Mouse (Mus musculus): ENCODE measurements around the gene Trmt1. TPM values are rescaled to one million over a fixed set of nuclear protein-coding genes. Genes with fewer than 3 reads are reported as not detected.

The Trmt1 gene
- total and polyA plus RNA-seq, 3 experiments: 77.0 to 160 (median 157) TPM

DNA sequence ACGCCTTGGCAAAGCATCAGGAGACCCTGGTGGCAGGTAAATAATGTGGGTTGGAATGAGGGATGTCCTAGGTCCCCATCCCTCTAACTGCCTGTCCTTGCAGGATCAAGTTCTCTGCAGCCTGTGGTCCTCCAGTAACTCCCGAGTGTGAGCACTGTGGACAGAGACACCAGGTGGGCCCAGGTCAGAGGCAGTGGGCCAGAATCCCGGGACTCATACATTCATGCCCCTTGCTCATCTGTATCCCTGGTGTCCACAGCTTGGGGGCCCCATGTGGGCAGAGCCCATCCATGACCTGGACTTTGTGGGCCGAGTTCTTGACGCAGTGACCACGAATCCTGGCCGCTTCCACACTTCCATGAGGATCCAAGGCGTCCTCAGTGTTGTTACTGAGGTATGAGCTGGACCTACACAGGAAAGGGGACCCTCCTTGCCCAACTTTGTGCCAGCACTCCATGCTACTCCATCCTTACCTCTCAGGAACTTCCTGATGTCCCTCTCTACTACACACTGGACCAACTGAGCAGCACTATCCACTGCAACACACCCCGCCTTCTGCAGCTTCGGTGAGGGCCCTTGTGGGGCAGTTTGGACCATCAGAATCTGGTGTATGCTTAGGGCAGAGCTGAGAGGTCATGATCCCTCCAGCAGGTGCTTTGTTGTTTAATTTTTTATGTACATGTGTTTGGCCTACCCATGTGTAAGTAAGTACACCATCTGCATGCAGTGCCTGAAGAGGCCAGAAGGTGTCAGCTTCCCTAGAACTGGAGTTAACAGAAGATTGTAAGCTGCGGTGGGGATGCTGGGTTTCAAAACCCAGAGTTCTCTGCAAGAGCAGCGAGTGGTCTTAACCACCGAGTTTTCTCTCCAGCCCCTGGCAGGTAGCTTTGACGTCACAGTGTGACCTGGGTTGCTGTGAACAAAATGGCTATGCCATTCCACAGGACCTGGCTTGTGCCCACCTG is 11.3 kb downstream of the Trmt1 start:
- Histone ChIP-seq H3K9me3 (replicated peaks; ENCODE audit: low read length) (no peaks in the 10 kb centered on the region), H3K27me3 (replicated peaks) (no peaks in the 10 kb centered on the region), H3K27ac (ENCODE audit: insufficient read depth, low read depth) (no peak overlapping the region), H3K4me1 (ENCODE audit: control insufficient read depth in 1 of 2, insufficient read depth in 2 of 2) (peaks cover 4 to 36% of the 10 kb centered on the region in 2 experiments), H3K79me2 (replicated peaks; ENCODE audit: control insufficient read depth, extremely low read depth, insufficient read depth, poor library complexity, severe bottlenecking) (peaks cover 4% of the 10 kb centered on the region), H3K36me3 (replicated peaks in 1 of 2; ENCODE audit: control insufficient read depth in 1 of 2, insufficient read depth in 1 of 2, low read length in 1 of 2) (peaks cover 58 to 75% of the 10 kb centered on the region in 2 experiments), H3K4me3 (replicated peaks in 1 of 3; ENCODE audit: low read depth in 2 of 3, low read length in 2 of 3, poor library complexity in 1 of 3) (no peak overlapping the region), H3K9ac (ENCODE audit: insufficient read depth, low read depth) (no peak overlapping the region), H3K4me2 (ENCODE audit: insufficient read depth, low read depth, poor library complexity, severe bottlenecking) (no peak overlapping the region)
- TF ChIP-seq CTCF (conservative IDR thresholded peaks at IDR 0.05 in 1 of 2, IDR thresholded peaks at IDR 0.05 in 1 of 2; ENCODE audit: low read depth in 2 of 2, low read length in 2 of 2): peak; percentile 45 to 69; a peak in 3 of 4 replicates
- peak; percentile 33 for TF ChIP-seq RAD21 (IDR thresholded peaks at IDR 0.05; ENCODE audit: low read depth, low read length)
- peak; percentile 62 for TF ChIP-seq SMC3 (IDR thresholded peaks at IDR 0.05; ENCODE audit: low read depth, low read length)
- 0 out of 2 replicates have a peak, but pooled peaks have one; percentile 30 for TF ChIP-seq MYC (IDR thresholded peaks at IDR 0.05; ENCODE audit: low read depth, low read length)
- no peak for TF ChIP-seq CHD2 (IDR thresholded peaks at IDR 0.05; ENCODE audit: low read length)
- DNase-seq (ENCODE audit: extremely low read depth): peak; percentile 63
- dilution Hi-C loops (cut with MboI; ENCODE audit: extremely low pct_ligation_motif_present, extremely low pct_unique_long_range_greater_than_20kb, low sequenced_read_pairs): no loop called here
- in situ Hi-C loops (cut with MboI; ENCODE audit: low pct_ligation_motif_present, low pct_unique_long_range_greater_than_20kb, low sequenced_read_pairs): no loop called here

DNA sequence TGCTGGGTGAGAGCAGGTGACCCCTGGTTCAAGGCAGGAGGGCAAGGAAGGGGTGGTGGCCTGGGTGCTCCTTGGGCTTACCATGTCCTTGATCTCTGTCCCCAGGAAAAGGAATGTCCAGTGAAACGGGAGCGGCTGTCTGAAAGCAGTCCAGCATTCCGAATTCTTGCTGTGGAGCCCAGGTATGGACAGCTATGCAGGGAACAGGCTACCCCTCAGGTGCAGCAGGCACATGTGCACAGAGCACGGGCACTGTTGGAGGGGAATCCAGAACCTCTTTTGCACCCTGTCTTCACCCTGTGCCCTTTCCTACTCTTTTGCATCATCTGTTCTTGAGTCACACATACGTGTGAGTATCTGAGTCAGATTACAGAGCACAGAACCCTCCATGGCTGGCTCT is 12.2 kb downstream of the Trmt1 start:
- no peak for DNase-seq (ENCODE audit: extremely low read depth)
- in situ Hi-C loops (cut with MboI; ENCODE audit: low pct_ligation_motif_present, low pct_unique_long_range_greater_than_20kb, low sequenced_read_pairs): no loop called here
- TF ChIP-seq GABPA (IDR thresholded peaks at IDR 0.05; ENCODE audit: insufficient replicate concordance, low read depth, low read length) (no peak), RCOR1 (conservative IDR thresholded peaks at IDR 0.05; ENCODE audit: low read depth, low read length) (no peak), KAT2A (IDR thresholded peaks at IDR 0.05; ENCODE audit: insufficient replicate concordance, low read length) (no peak), TCF12 (IDR thresholded peaks at IDR 0.05; ENCODE audit: low read depth, low read length) (no peak), NELFE (IDR thresholded peaks at IDR 0.05; ENCODE audit: low read depth, low read length) (no peak), SIN3A (IDR thresholded peaks at IDR 0.05; ENCODE audit: low read length) (no peak), EP300 (IDR thresholded peaks at IDR 0.05; ENCODE audit: low read length) (no peak), ZC3H11A (IDR thresholded peaks at IDR 0.05; ENCODE audit: low read depth, low read length) (no peak), MXI1 (IDR thresholded peaks at IDR 0.05; ENCODE audit: low read depth, low read length) (no peak), SMC3 (IDR thresholded peaks at IDR 0.05; ENCODE audit: low read depth, low read length) (no peak), E2F4 (IDR thresholded peaks at IDR 0.05; ENCODE audit: insufficient replicate concordance, low read depth, low read length) (no peak), MEF2A (IDR thresholded peaks at IDR 0.05; ENCODE audit: borderline replicate concordance, low read depth, low read length) (no peak), POLR2AphosphoS2 (IDR thresholded peaks at IDR 0.05; ENCODE audit: low read depth, low read length) (no peak)
- Histone ChIP-seq H3K4me3 (replicated peaks in 1 of 3; ENCODE audit: low read depth in 2 of 3, low read length in 2 of 3, poor library complexity in 1 of 3) (no peak overlapping the region), H3K27ac (ENCODE audit: insufficient read depth, low read depth) (no peak overlapping the region), H3K27me3 (replicated peaks) (no peaks in the 10 kb centered on the region), H3K36me3 (replicated peaks in 1 of 2; ENCODE audit: control insufficient read depth in 1 of 2, insufficient read depth in 1 of 2, low read length in 1 of 2) (peaks cover 59 to 74% of the 10 kb centered on the region in 2 experiments), H3K9me3 (replicated peaks; ENCODE audit: low read length) (no peaks in the 10 kb centered on the region), H3K4me2 (ENCODE audit: insufficient read depth, low read depth, poor library complexity, severe bottlenecking) (no peak overlapping the region), H3K9ac (ENCODE audit: insufficient read depth, low read depth) (no peak overlapping the region), H3K4me1 (ENCODE audit: control insufficient read depth in 1 of 2, insufficient read depth in 2 of 2) (peaks cover 9 to 40% of the 10 kb centered on the region in 2 experiments), H3K79me2 (replicated peaks; ENCODE audit: control insufficient read depth, extremely low read depth, insufficient read depth, poor library complexity, severe bottlenecking) (peaks cover 12% of the 10 kb centered on the region)
- dilution Hi-C loops (cut with MboI; ENCODE audit: extremely low pct_ligation_motif_present, extremely low pct_unique_long_range_greater_than_20kb, low sequenced_read_pairs): no loop called here
